Mouse (Mus musculus): ENCODE data around the gene Ifitm5. TPM values are rescaled to one million over a fixed set of nuclear protein-coding genes. Genes with fewer than 3 reads are reported as not detected.
"Not testable (repeated sequence)": the region's sequence is repeated elsewhere in the genome, so short reads cannot be mapped to it uniquely, and the experiment has no call there.

Gene Ifitm5
- 1.4 and 2.1 TPM in 2 replicates for polyA plus RNA-seq (2015; fragmentation: Nextera tagmentation; extraction: Ambion mirVana)

DNA sequence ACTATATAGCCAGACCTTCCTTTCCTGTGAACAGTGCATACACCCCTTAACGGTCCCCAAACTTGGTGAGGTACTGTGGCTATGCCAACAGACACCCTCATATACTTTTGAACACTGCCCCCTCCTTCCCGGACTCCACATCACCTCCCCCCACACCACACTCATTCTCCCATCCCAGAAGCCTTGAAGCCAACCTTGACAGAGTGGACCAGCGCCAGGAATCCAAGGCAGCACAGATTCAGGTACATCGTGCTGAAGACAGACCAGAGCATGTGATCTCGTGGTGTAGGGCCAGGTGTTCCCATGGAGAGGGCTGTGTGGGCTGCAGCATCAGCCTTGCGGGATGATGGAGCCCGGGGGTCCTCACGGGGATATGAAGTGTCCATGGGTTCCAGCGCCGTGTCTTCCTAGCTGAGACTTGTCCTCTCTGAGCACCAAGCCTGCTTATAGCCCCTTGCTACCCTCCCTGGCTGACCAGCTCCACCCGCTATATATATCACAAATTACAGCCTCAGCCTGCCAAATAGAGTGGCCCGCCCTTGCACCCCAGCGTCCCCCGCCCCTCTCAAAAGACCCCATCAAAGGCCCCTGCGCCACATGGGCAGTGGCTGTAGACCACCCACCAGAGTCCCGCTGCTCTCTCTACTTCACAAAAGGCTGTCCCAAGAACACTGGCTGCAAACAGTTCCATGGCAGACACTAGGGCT is at the start of gene Ifitm5:
Gene Ifitm5 (minus strand): TSS at position 468 of the 707 bp plus-strand sequence.
- H3K4me1 ChIP-seq (replicated peaks): peaks cover 31% of the 10 kb centered on the region
- no peak for ATAC-seq (ENCODE audit: low read depth)
- no peak within 1 kb of the TSS for H3K4me3 ChIP-seq
- no peak within 1 kb of the TSS for H3K4me2 ChIP-seq
- no peak within 1 kb of the TSS for H3K9ac ChIP-seq
- H3K36me3 ChIP-seq: no peaks in the 10 kb centered on the region
- no peaks in the 10 kb centered on the region for H3K27me3 ChIP-seq
- 45% methylated on average over 16 of the region's 16 CpGs for WGBS
- no peak within 1 kb of the TSS for H3K27ac ChIP-seq (replicated peaks)
- no peaks in the 10 kb centered on the region for H3K9me3 ChIP-seq

DNA sequence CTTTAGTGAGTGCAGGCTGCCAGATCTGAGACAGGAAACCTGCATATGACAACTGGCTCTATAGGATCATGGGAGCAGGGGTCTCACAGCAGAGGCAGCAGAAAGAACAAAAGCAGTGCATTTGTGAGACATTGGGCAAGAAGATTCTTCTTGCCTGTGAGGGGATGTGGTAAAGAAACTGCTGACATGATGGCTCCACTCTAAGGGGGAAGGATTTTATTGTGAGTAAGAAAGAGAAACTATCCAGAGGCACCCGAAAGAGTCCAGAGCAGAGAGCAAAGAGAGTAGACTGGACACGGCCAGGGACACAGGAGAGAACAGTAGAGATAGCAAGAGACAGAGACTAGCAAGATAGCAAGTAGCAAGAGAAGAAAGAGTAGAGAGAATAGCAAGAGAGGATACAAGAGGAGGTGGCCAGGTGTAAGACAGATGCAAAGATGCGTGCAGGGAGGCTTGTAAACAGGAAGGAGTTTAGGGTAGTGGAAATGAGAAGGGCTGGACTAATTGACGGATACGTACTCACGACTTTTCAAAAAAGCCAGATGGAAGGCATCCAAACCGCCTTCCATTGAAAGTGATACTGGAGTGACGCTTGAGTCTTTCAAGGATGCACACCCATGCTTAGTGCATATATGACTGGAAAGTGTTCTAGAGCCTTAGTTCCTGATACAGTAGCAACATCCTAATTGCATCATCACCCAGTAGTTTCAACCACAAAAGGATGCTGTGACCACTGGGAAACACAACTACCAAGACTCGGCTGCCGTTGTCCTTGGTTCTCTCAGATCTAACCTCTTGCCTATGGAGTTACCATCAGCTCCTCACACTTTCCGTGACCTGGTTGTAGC is 49.0 kb upstream of the Ifitm5 start:
- Histone ChIP-seq H3K27ac (replicated peaks) (no peak overlapping the region), H3K4me3 (no peak overlapping the region), H3K36me3 (no peaks in the 10 kb centered on the region), H3K9me3 (no peaks in the 10 kb centered on the region), H3K9ac (no peak overlapping the region), H3K4me2 (no peak overlapping the region), H3K4me1 (replicated peaks) (no peaks in the 10 kb centered on the region), H3K27me3 (no peaks in the 10 kb centered on the region)
- whole genome bisulfite sequencing: 91% methylated on average over 11 of the region's 11 CpGs
- no peak for ATAC-seq (ENCODE audit: low read depth)

DNA sequence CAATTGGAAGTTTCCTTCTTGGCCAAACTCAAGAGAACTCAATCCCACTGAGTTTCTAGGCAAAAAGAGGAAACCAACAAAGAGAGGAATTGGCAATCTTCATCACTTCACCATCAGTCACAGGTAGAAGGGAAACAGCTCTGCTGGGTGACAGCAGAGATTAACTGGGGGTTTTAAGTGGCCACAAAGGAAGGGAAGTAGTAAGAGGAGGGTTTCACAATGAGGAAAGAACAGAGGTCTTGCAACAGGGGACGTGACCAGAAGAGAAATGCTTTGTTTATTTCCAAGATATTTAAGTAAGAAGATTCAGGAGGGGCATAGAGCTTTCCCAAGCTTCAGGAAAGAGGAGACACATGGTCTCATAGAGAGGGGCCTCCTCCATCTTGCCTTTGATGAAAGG is 47.7 kb upstream of the Ifitm5 start:
- no peak for ATAC-seq (ENCODE audit: low read depth)
- Histone ChIP-seq H3K36me3 (no peaks in the 10 kb centered on the region), H3K4me1 (replicated peaks) (no peaks in the 10 kb centered on the region), H3K4me2 (no peak overlapping the region), H3K27ac (replicated peaks) (no peak overlapping the region), H3K9me3 (no peaks in the 10 kb centered on the region), H3K4me3 (no peak overlapping the region), H3K27me3 (no peaks in the 10 kb centered on the region), H3K9ac (no peak overlapping the region)
- WGBS: 58% methylated on average over 1 of the region's 1 CpGs

DNA sequence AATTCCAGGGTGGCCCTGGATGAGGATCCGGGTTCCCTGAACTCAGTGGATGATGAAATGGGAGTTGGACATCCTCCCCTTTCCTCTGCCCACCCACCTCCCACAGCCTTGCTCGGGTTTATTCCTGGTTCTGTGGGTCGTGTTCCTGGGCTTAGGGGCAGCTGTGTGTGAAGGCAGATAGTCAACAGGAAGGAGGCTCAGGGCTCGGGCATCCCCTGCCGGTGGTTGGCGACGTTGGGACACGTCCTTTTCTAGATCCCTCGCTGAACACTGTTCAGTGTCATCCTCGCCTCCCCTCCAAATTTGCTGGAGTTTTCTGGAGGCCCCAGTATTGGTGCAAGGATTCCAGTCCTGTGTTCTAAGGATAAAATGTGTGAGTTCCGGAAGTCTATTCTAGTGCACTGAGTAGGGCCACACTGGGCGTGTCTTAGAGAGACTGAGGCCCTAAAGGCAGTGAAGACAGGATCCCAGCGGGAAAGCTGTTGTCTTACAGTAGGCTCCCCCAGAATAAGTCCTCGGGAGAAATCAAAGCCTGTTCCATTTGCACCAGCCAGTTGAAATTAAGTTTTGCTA is 41.1 kb upstream of the Ifitm5 start:
- 84% methylated on average over 14 of the region's 14 CpGs for WGBS
- no peak for ATAC-seq (ENCODE audit: low read depth)
- Histone ChIP-seq H3K9ac (no peak overlapping the region), H3K27ac (replicated peaks) (no peak overlapping the region), H3K27me3 (no peaks in the 10 kb centered on the region), H3K4me3 (no peak overlapping the region), H3K36me3 (no peaks in the 10 kb centered on the region), H3K4me2 (no peak overlapping the region), H3K4me1 (replicated peaks) (no peaks in the 10 kb centered on the region), H3K9me3 (no peaks in the 10 kb centered on the region)

DNA sequence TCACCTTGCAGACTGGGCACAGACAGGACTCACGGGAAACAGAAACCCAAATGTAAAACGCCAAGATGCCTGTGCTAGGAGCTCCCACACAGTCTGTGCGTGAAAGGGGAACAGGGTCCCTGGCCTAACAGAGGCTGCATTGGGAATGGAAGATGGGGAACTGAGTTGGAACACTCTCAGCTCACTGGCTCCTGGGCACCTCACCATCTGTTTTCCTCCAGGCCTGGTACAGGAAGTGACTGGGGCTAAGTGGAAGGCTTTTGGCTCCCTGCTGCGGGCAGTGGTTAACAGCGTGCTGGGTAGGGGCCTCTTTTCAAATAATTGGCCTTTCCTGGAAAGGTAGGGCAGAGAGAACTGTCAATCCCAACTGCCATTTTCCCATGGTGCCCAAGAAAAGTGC is 40.5 kb upstream of the Ifitm5 start:
- H3K27me3 ChIP-seq: no peaks in the 10 kb centered on the region
- H3K27ac ChIP-seq (replicated peaks): no peak overlapping the region
- H3K9me3 ChIP-seq: no peaks in the 10 kb centered on the region
- no peak for ATAC-seq (ENCODE audit: low read depth)
- 81% methylated on average over 5 of the region's 5 CpGs for WGBS
- no peak overlapping the region for H3K9ac ChIP-seq
- no peaks in the 10 kb centered on the region for H3K36me3 ChIP-seq
- no peak overlapping the region for H3K4me3 ChIP-seq
- H3K4me2 ChIP-seq: no peak overlapping the region
- no peaks in the 10 kb centered on the region for H3K4me1 ChIP-seq (replicated peaks)

DNA sequence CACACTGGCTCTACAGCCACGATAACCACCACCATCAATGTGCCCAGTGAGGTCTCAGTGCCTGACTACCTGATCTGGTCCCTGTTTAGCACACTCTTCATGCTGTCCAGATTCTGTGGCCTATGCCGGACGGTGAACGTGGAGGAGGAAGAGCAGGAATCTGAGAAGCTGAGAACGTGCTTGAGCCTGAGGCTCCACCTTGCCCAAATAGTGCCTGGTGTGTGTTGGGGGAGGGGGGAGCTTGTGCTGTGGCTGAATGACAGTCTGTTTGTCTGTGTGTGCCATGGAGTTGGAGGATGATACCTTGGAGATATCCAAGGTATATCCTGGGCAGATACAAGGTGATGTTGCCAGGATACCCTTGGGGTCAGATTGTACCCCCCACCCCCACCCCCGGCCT is 40.1 kb upstream of the Ifitm5 start:
- Histone ChIP-seq H3K9me3 (no peaks in the 10 kb centered on the region), H3K4me1 (replicated peaks) (no peaks in the 10 kb centered on the region), H3K4me3 (no peak overlapping the region), H3K27ac (replicated peaks) (no peak overlapping the region), H3K36me3 (no peaks in the 10 kb centered on the region), H3K4me2 (no peak overlapping the region), H3K27me3 (no peaks in the 10 kb centered on the region), H3K9ac (no peak overlapping the region)
- WGBS: 79% methylated on average over 6 of the region's 6 CpGs
- no peak for ATAC-seq (ENCODE audit: low read depth)

DNA sequence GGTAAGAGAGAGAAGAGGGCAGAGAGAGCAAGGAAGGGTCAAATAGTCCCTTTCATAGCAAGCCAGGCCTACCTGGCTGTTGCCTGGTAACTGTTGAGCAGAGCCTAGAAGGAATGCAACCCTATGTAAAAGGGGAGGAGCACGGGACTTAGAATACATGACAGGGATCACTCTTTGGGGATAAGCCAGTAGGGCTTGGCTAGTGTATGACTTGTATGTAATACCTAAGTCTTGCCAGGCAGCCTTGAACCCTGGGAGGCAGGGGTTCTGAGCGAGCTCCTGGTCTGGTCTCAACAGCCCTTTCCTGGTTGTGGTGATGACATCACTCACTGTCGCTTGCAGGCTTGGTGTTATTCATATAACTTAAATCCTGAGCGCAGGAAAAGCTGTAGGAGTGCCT is 38.9 kb upstream of the Ifitm5 start:
- no peak overlapping the region for H3K4me3 ChIP-seq
- no peaks in the 10 kb centered on the region for H3K9me3 ChIP-seq
- no peaks in the 10 kb centered on the region for H3K27me3 ChIP-seq
- ATAC-seq (ENCODE audit: low read depth): no peak
- no peak overlapping the region for H3K9ac ChIP-seq
- no peak overlapping the region for H3K4me2 ChIP-seq
- no peaks in the 10 kb centered on the region for H3K4me1 ChIP-seq (replicated peaks)
- 78% methylated on average over 4 of the region's 4 CpGs for WGBS
- no peaks in the 10 kb centered on the region for H3K36me3 ChIP-seq
- H3K27ac ChIP-seq (replicated peaks): no peak overlapping the region

DNA sequence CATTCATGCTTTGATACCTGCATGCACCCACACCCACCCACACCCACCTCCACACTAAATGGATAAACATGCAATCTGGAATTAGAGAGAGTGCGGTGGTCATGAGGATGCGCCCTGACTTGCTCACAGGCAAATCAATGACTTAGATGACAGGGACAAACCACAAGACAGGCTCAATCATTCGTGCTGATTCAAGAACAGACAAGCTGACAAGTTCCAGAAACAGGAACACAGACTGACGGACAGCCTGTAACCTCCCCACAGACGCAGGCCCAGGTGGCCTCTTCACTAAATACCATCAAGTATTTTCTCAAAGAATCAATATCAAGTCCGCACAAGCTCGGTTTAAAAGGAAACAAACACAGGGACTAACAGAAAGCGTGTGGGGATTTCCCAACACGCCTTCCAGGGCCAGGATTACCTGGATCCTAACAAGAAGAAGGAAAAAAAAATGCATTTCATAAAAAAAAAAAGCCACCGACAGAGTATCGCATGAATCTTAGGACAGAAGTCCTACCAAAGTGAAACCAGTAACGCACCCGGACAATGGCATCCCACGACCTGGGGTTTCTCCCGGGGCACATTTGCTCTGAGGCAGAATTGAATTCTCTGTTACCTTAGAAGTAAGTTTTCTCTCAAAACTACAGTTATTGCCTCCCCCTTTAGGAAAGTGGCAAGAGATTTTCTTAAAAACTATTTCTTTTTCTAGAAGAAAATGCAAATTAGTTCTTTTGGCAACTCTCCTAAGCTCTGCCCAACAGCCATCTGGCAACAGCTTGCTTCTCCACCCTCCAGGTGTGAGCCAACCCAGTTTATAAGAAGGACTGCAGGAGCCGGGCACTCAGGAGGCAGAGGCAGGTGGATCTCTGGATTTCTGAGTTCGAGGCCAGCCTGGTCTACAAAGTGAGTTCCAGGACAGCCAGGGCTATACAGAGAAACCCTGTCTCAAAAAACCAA is 37.4 kb upstream of the Ifitm5 start:
- Histone ChIP-seq H3K4me3 (no peak overlapping the region), H3K9ac (no peak overlapping the region), H3K36me3 (no peaks in the 10 kb centered on the region), H3K4me2 (no peak overlapping the region), H3K27me3 (no peaks in the 10 kb centered on the region), H3K4me1 (replicated peaks) (no peaks in the 10 kb centered on the region), H3K27ac (replicated peaks) (no peak overlapping the region), H3K9me3 (no peaks in the 10 kb centered on the region)
- 90% methylated on average over 17 of the region's 17 CpGs for WGBS
- no peak for ATAC-seq (ENCODE audit: low read depth)

DNA sequence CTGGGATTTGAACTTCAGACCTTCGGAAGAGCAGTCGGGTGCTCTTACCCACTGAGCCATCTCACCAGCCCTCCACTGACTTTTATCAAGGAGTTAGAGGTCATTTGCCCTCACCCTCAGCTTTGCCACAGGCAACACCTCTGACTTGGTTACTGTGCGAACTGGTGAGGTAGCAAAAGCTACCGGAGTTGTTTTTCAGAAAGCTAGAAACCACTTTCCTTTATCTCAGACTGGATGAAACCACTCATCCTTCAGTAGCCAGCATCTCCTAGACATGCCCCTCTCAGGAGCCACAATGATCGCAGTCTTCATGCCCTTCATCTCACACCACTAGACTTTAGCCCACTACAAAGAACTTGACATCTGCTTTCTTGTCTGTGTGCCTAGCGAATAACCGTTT is 32.9 kb upstream of the Ifitm5 start:
- Histone ChIP-seq H3K27me3 (no peaks in the 10 kb centered on the region), H3K27ac (replicated peaks) (no peak overlapping the region), H3K4me2 (no peak overlapping the region), H3K9me3 (no peaks in the 10 kb centered on the region), H3K36me3 (no peaks in the 10 kb centered on the region), H3K4me3 (no peak overlapping the region), H3K4me1 (replicated peaks) (no peaks in the 10 kb centered on the region), H3K9ac (no peak overlapping the region)
- 91% methylated on average over 7 of the region's 7 CpGs for WGBS
- no peak for ATAC-seq (ENCODE audit: low read depth)

DNA sequence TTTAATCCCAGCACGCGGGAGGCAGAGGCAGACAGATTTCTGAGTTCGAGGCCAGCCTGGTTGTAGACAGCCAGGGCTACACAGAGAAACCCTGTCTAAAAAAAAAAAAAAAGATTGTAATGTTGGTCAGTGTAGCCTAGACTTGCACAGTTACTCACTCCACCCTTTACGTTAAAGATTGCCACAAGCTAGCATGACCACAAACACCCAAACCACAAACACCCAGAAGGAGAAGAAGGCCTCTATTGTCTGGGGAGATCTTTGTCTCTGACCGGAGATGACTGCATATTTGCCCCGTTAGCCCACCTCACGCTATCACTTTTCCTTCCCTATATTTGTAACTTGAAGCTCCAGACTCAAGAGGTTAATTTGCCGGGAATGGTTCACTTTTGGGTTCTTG is 31.6 kb upstream of the Ifitm5 start:
- ATAC-seq (ENCODE audit: low read depth): no peak
- Histone ChIP-seq H3K27ac (replicated peaks) (no peak overlapping the region), H3K4me2 (no peak overlapping the region), H3K9ac (no peak overlapping the region), H3K27me3 (no peaks in the 10 kb centered on the region), H3K4me1 (replicated peaks) (no peaks in the 10 kb centered on the region), H3K4me3 (no peak overlapping the region), H3K36me3 (no peaks in the 10 kb centered on the region), H3K9me3 (no peaks in the 10 kb centered on the region)
- WGBS: 88% methylated on average over 8 of the region's 8 CpGs

DNA sequence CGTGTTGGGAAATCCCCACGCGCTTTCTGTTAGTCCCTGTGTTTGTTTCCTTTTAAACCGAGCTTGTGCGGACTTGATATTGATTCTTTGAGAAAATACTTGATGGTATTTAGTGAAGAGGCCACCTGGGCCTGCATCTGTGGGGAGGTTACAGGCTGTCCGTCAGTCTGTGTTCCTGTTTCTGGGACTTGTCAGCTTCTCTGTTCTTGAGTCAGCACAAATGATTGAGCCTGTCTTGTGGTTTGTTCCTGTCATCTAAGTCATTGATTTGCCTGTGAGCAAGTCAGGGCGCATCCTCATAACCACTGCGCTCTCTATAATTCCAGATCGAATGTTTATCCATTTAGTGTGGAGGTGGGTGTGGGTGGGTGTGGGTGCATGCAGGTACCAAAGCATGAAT is 26.6 kb upstream of the Ifitm5 start:
- H3K4me1 ChIP-seq (replicated peaks); H3K36me3 ChIP-seq; H3K4me3 ChIP-seq; ATAC-seq (ENCODE audit: low read depth); H3K9me3 ChIP-seq; H3K27me3 ChIP-seq; H3K9ac ChIP-seq; H3K27ac ChIP-seq (replicated peaks); H3K4me2 ChIP-seq: not testable (repeated sequence)
- 91% methylated on average over 9 of the region's 9 CpGs for WGBS

DNA sequence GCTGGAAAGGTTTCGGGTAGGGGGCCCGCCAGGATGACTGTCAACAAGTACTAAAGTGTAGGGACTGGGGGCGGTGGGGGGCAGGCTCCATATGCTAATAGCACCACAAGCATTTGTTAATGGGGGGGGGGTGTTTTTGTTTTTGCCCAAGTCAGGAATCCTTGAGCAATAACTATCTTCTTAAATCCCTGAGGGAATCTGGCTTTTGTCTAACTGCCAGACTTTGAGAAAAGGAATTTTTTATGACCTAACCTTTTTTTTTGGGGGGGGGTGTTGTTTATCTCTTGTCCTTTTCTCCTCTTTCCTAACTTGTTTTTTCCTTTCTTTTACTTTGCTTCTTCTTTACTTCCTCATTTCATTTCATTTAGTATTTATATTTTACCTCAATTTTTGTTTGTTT is 25.4 kb upstream of the Ifitm5 start:
- H3K4me2 ChIP-seq: no peak overlapping the region
- no peak for ATAC-seq (ENCODE audit: low read depth)
- no peak overlapping the region for H3K9ac ChIP-seq
- H3K9me3 ChIP-seq: no peaks in the 10 kb centered on the region
- no peak overlapping the region for H3K27ac ChIP-seq (replicated peaks)
- no peak overlapping the region for H3K4me3 ChIP-seq
- H3K27me3 ChIP-seq: peaks cover 9% of the 10 kb centered on the region
- 20% methylated on average over 3 of the region's 3 CpGs for WGBS
- H3K36me3 ChIP-seq: no peaks in the 10 kb centered on the region
- peaks cover 5% of the 10 kb centered on the region for H3K4me1 ChIP-seq (replicated peaks)

Data from neural tube, embryonic 13.5 days (tissue).